Mouse (Mus musculus): ENCODE results near the gene Casp6. TPM values are rescaled to one million over a fixed set of nuclear protein-coding genes. Genes with fewer than 3 reads are reported as not detected.

Casp6 gene
- polyA plus RNA-seq, 1 experiment from 2014 or later: 53.3 TPM

- ATAC-seq (ENCODE audit: low read depth) (no peak), DNase-seq (ENCODE audit: low spot score) (no peak)
- Histone ChIP-seq H3K36me3 (ENCODE audit: control insufficient read depth, insufficient read depth, low read length) (no peaks in the 10 kb centered on the region), H3K4me3 (ENCODE audit: low read depth, low read length) (no peak overlapping the region), H3K27ac (replicated peaks; ENCODE audit: low read depth, low read length) (no peak overlapping the region), H3K9ac (ENCODE audit: low read depth, low read length) (no peak overlapping the region), H3K27me3 (replicated peaks; ENCODE audit: control insufficient read depth, insufficient read depth, low read length) (no peaks in the 10 kb centered on the region), H3K9me3 (ENCODE audit: control insufficient read depth, low read length) (no peaks in the 10 kb centered on the region), H3K4me2 (ENCODE audit: low read depth, low read length) (no peak overlapping the region), H3K4me1 (ENCODE audit: control insufficient read depth, insufficient read depth, low read length) (no peaks in the 10 kb centered on the region)
- WGBS: 84% methylated on average over 4 of the region's 4 CpGs
Measured at GRCm38 (mm10) chr3:129953296-129953695, 52.1 kb downstream of the Casp6 start.

- no peak overlapping the region for H3K4me2 ChIP-seq (ENCODE audit: low read depth, low read length)
- no peak overlapping the region for H3K4me3 ChIP-seq (ENCODE audit: low read depth, low read length)
- H3K9me3 ChIP-seq (ENCODE audit: control insufficient read depth, low read length): no peaks in the 10 kb centered on the region
- DNase-seq (ENCODE audit: low spot score) (no peak), ATAC-seq (ENCODE audit: low read depth) (no peak)
- H3K27me3 ChIP-seq (replicated peaks; ENCODE audit: control insufficient read depth, insufficient read depth, low read length): 0 out of 2 replicates have a peak, but pooled peaks cover 3% of the 10 kb centered on the region
- H3K36me3 ChIP-seq (ENCODE audit: control insufficient read depth, insufficient read depth, low read length): no peaks in the 10 kb centered on the region
- WGBS: 81% methylated on average over 8 of the region's 8 CpGs
- no peaks in the 10 kb centered on the region for H3K4me1 ChIP-seq (ENCODE audit: control insufficient read depth, insufficient read depth, low read length)
- H3K27ac ChIP-seq (replicated peaks; ENCODE audit: low read depth, low read length): no peak overlapping the region
- H3K9ac ChIP-seq (ENCODE audit: low read depth, low read length): no peak overlapping the region; the same call in 1 of the 2 replicates
Measured at GRCm38 (mm10) chr3:129962533-129962932, 61.3 kb downstream of the Casp6 start.

Other genes with a start within 250 kb of the Casp6 start
- gene Egf, start 146.1 kb upstream of the Casp6 start, polyA plus RNA-seq (2014; fragmentation: Nextera tagmentation; extraction: Ambion mirVana): 1.9 and 2.2 TPM in 2 replicates
- gene Lrit3, start 97.4 kb upstream of the Casp6 start, polyA plus RNA-seq (2014; fragmentation: Nextera tagmentation; extraction: Ambion mirVana): not detected in 2 replicates
- 0.31 TPM in 1 of 2 replicates, not detected in the other for gene Rrh, start 78.8 kb upstream of the Casp6 start, polyA plus RNA-seq (2014; fragmentation: Nextera tagmentation; extraction: Ambion mirVana)
- 38.9 and 41.9 TPM in 2 replicates for gene Gar1, start 70.0 kb upstream of the Casp6 start, polyA plus RNA-seq (2014; fragmentation: Nextera tagmentation; extraction: Ambion mirVana)
- 0.29 TPM in 2 replicates for gene Cfi, start 65.5 kb upstream of the Casp6 start, polyA plus RNA-seq (2014; fragmentation: Nextera tagmentation; extraction: Ambion mirVana)
- gene Pla2g12a, start 22.8 kb upstream of the Casp6 start, polyA plus RNA-seq (2014; fragmentation: Nextera tagmentation; extraction: Ambion mirVana): 31.5 and 31.6 TPM in 2 replicates
- gene Mcub, start 68.8 kb downstream of the Casp6 start, polyA plus RNA-seq (2014; fragmentation: Nextera tagmentation; extraction: Ambion mirVana): 5.9 and 8.9 TPM in 2 replicates
- gene Sec24b, start 160.1 kb downstream of the Casp6 start, polyA plus RNA-seq (2014; fragmentation: Nextera tagmentation; extraction: Ambion mirVana): 32.9 and 33.5 TPM in 2 replicates
- gene Col25a1, start 230.1 kb downstream of the Casp6 start, polyA plus RNA-seq (2014; fragmentation: Nextera tagmentation; extraction: Ambion mirVana): 14.3 and 16.2 TPM in 2 replicates

Data from embryonic facial prominence, embryonic 14.5 days (tissue).